Mouse (Mus musculus): ENCODE measurements around the gene E130309D02Rik.
A peak's percentile ranks its signal among the peaks of the same experiment; 100 is the strongest.

GRCm38 (mm10) chr5:143284762-143285161, 30.4 kb downstream of the E130309D02Rik start:
- peak; percentile 55 for TF ChIP-seq CTCF (conservative IDR thresholded peaks at IDR 0.05; ENCODE audit: insufficient read depth, insufficient read length, low read depth, low read length)
- no peak for TF ChIP-seq POLR2A (IDR thresholded peaks at IDR 0.05; ENCODE audit: low read depth, low read length)

Measured in kidney, adult 2 months (tissue).